ENCODE assay signal across 8 mouse cellular contexts in genomic region chr9:119101992-119102782, GRCm38 (mm10). TPM values are rescaled to one million over a fixed set of nuclear protein-coding genes. Genes with fewer than 3 reads are reported as not detected.
DNase-seq lines count a peak whose midpoint lies in the region; ATAC-seq and TF ChIP-seq lines count a peak whose summit lies in the region.

Gene Dlec1 (plus strand): TSS chr9:119102478.

- no peaks in the 10 kb centered on the region for H3K36me3 ChIP-seq in hindbrain, embryonic 12.5 days
- H3K36me3 ChIP-seq in lung, embryonic 15.5 days = no peaks in the 10 kb centered on the region

- DNase-seq in MEL-GATA-1-ER (ENCODE audit: extremely low read depth, low read depth) = peak; percentile 91
- peak; percentile 51 for DNase-seq in c-Kit-positive CD71-positive TER-119-negative erythroid progenitor cells, embryonic 14.5 days (ENCODE audit: low read depth)
- peak; percentile 71 to 83 for DNase-seq in frontal cortex, adult 2 months (ENCODE audit: extremely low spot score in 1 of 2, low spot score in 1 of 2)
- peak; percentile 83 for DNase-seq in layer of hippocampus, adult 9-11 months
- DNase-seq in thymus, postnatal 36 days = peak; percentile 58 to 72

- peak within 1 kb of the TSS; percentile 28 for H3K9ac ChIP-seq in hindbrain, embryonic 12.5 days
- peak within 1 kb of the TSS; percentile 29 for H3K9ac ChIP-seq in lung, embryonic 15.5 days

- no peak for TF ChIP-seq CTCF in olfactory bulb, adult 2 months (IDR thresholded peaks at IDR 0.05; ENCODE audit: insufficient read depth, low read depth, low read length)

- peak within 1 kb of the TSS; percentile 52 for H3K4me3 ChIP-seq in hindbrain, embryonic 12.5 days
- H3K4me3 ChIP-seq in lung, embryonic 15.5 days = peak within 1 kb of the TSS; percentile 57
- peak within 1 kb of the TSS; percentile 87 for H3K4me3 ChIP-seq in olfactory bulb, adult 2 months (ENCODE audit: insufficient read depth, low read depth, low read length)

- peak; percentile 26; the same call in 1 of the 2 replicates for TF ChIP-seq POLR2A in olfactory bulb, adult 2 months (IDR thresholded peaks at IDR 0.05; ENCODE audit: insufficient read depth, low read depth, low read length)

- WGBS in hindbrain, embryonic 12.5 days = 3% methylated on average over 44 of the region's 44 CpGs
- WGBS in lung, embryonic 15.5 days = 3% methylated on average over 44 of the region's 44 CpGs
- 1% methylated on average over 44 of the region's 44 CpGs for WGBS in olfactory bulb, adult 2 months

- H3K4me1 ChIP-seq in hindbrain, embryonic 12.5 days = peaks cover 9% of the 10 kb centered on the region
- peaks cover 11% of the 10 kb centered on the region for H3K4me1 ChIP-seq in lung, embryonic 15.5 days
- no peaks in the 10 kb centered on the region; the same call in 1 of the 2 replicates for H3K4me1 ChIP-seq in olfactory bulb, adult 2 months (ENCODE audit: control insufficient read depth, insufficient read depth, low read length)

- peak; percentile 77 for ATAC-seq in hindbrain, embryonic 12.5 days (ENCODE audit: low FRiP score)
- ATAC-seq in lung, embryonic 15.5 days (ENCODE audit: borderline replicate concordance, extremely low read depth, low FRiP score, low TSS enrichment) = peak; percentile 88; the same call in 1 of the 2 replicates

- no peak within 1 kb of the TSS for H3K27ac ChIP-seq in hindbrain, embryonic 12.5 days
- H3K27ac ChIP-seq in lung, embryonic 15.5 days = peak within 1 kb of the TSS; percentile 29; the same call in 1 of the 2 replicates
- H3K27ac ChIP-seq in olfactory bulb, adult 2 months (ENCODE audit: insufficient read depth, low read depth, low read length) = no peak within 1 kb of the TSS

- peaks cover 9% of the 10 kb centered on the region for H3K27me3 ChIP-seq in hindbrain, embryonic 12.5 days
- H3K27me3 ChIP-seq in lung, embryonic 15.5 days = peaks cover 4% of the 10 kb centered on the region

- H3K9me3 ChIP-seq in hindbrain, embryonic 12.5 days (replicated peaks) = no peaks in the 10 kb centered on the region
- H3K9me3 ChIP-seq in lung, embryonic 15.5 days = no peaks in the 10 kb centered on the region

- H3K4me2 ChIP-seq in hindbrain, embryonic 12.5 days (replicated peaks) = peak within 1 kb of the TSS; percentile 60
- peak within 1 kb of the TSS; percentile 94 for H3K4me2 ChIP-seq in lung, embryonic 15.5 days

RNA-seq across cellular contexts. Expression of gene Dlec1, which starts in this region (rescaled TPM):
- 3.5 and 4.6 TPM in 2 replicates for polyA plus RNA-seq in frontal cortex, adult 2 months (2012; rRNA removed)
- 1.4 and 1.9 TPM in 2 replicates for polyA plus RNA-seq in hindbrain, embryonic 12.5 days (2016; fragmentation: Nextera tagmentation; extraction: Ambion mirVana)
- polyA plus RNA-seq in lung, embryonic 15.5 days (2015; fragmentation: Nextera tagmentation; extraction: Ambion mirVana) = 1.3 and 1.4 TPM in 2 replicates
- not detected in 2 replicates for polyA plus RNA-seq in olfactory bulb, adult 2 months (2012; ENCODE audit: insufficient read depth, insufficient read length, low replicate concordance, missing spikeins)
